Mouse (Mus musculus) forebrain, embryonic 14.5 days (tissue): ENCODE data around the gene Fgfr2. TPM values are rescaled to one million over a fixed set of nuclear protein-coding genes. Genes with fewer than 3 reads are reported as not detected.

Source experiments
- ATAC-seq: fragments of 200-750 bp; cut with Nextera tagmentation; 2 replicates; pipeline ENCODE4 v1.8.0; 2017; ENCODE audit warnings: mild to moderate bottlenecking, moderate library complexity
- DNase-seq: peaks from one replicate; pipeline ENCODE4 v3.0.0-alpha.2; 2015; ENCODE audit warnings: low spot score
- H3K27ac ChIP-seq: fragments of 300-500 bp; sonication (generic); 2 replicates; pipeline ENCODE4 v1.5.1; 2014; ENCODE audit warnings: low read depth, mild to moderate bottlenecking, control low read depth, low read length, moderate library complexity
- H3K27me3 ChIP-seq: fragments of 300-500 bp; sonication (generic); replicated peaks from 2 replicates; pipeline ENCODE4 v1.6.1; 2014; ENCODE audit warnings: low read length, control low read depth, mixed read lengths; ENCODE audit not compliant: control insufficient read depth, insufficient read depth
- H3K36me3 ChIP-seq: fragments of 300-500 bp; sonication (generic); 2 replicates; pipeline ENCODE4 v1.6.1; 2014; ENCODE audit warnings: low read length, control low read depth; ENCODE audit not compliant: control insufficient read depth, insufficient read depth
- H3K4me1 ChIP-seq: fragments of 300-500 bp; sonication (generic); 2 replicates; pipeline ENCODE4 v1.6.1; 2014; ENCODE audit warnings: antibody characterized with exemption, low read length, control low read depth; ENCODE audit not compliant: control insufficient read depth, insufficient read depth
- H3K4me2 ChIP-seq: fragments of 300-500 bp; sonication (generic); 2 replicates; pipeline ENCODE4 v1.6.1; 2014; ENCODE audit warnings: mild to moderate bottlenecking, control low read depth, low read length
- H3K4me3 ChIP-seq: fragments of 300-500 bp; sonication (generic); 2 replicates; pipeline ENCODE4 v1.5.1; 2014; ENCODE audit warnings: low read depth, low read length, control low read depth
- H3K9ac ChIP-seq: fragments of 300-500 bp; sonication (generic); 2 replicates; pipeline ENCODE4 v1.6.1; 2014; ENCODE audit warnings: mild to moderate bottlenecking, low read length, control low read depth, moderate library complexity
- H3K9me3 ChIP-seq: fragments of 300-500 bp; sonication (generic); replicated peaks from 2 replicates; pipeline ENCODE4 v1.6.1; 2016; ENCODE audit warnings: low read length, control low read depth, mixed read lengths; ENCODE audit not compliant: control insufficient read depth
- WGBS: fragments of 180-500 bp; shearing (Covaris S2); extraction: QIAGEN DNeasy Blood & Tissue Kit; methylation state at CpG from one replicate; pipeline ENCODE4 v1.1.7; 2014; 5-methylcytosine and 5-hydroxymethylcytosine counted together
- polyA plus RNA-seq: library from polyadenylated mRNA; unstranded; fragments of >200 nt; fragmentation: Nextera tagmentation; extraction: Ambion mirVana; gene quantifications from 2 replicates; pipeline ENCODE4 v1.2.1, GENCODE M21; 2014

The Fgfr2 gene
- polyA plus RNA-seq, 1 experiment from 2014 or later, result 35.9 TPM

DNA sequence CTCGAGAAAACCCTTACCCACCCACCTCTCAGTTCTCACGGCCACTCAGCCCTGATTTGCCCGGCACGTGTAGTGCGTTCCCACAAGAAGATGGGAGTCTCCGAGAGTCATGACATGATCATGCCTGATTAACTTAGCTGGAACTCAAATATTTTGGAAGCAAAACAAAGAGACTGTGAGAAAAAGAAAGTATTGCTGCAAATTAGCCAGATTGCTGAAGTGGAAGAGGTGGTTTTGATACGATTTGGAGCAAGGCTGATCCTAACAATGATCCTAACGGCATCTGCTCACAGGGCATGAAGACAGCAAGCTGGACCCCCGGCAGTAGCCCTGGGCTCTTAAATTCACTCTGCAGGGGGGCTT, 2833.7 kb downstream of the Fgfr2 start:
- Histone ChIP-seq H3K36me3 (no peaks in the 10 kb centered on the region), H3K27me3 (0 out of 2 replicates have a peak, but pooled peaks cover 6% of the 10 kb centered on the region), H3K4me1 (peaks cover 9% of the 10 kb centered on the region), H3K4me2 (peak overlapping the region; percentile 0; the same call in 1 of the 2 replicates), H3K4me3 (no peak overlapping the region), H3K27ac (no peak overlapping the region), H3K9ac (no peak overlapping the region), H3K9me3 (no peaks in the 10 kb centered on the region)
- ATAC-seq (no peak), DNase-seq (peak; percentile 28)
- 15% methylated on average over 9 of the region's 9 CpGs for WGBS

DNA sequence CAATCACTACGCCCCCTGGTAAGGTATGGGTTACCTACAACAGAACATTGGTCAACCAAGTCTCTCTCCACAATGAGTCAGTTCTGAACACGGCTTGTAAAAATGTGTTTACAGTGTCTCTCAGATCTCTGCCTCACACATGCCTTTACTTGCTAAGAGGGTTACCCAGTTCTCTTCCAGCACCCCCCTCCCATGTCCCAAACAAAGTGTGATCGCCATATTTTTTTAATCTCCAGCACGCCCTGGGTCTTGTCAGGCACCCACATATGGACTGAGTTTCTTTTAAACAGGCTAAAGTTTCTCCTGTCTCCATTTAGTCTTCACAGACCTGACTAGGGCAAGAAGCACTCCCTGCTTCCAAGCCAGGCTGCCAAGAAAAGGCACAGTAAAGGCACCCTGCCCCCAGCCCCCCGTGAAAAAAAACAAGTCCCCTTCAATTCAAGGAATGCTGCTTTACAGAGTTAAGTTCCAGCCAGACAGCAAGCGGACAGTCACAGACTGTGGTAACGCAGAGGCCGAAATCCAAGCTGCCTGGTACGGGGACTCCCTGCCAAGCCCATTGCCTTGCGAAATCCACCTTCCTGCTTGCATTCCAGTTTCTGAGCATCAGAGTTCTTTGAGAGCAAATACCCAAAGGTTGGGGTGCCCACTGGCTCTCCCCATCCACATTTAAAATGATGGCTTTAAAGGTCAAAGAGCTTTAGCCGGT, 2834.3 kb downstream of the Fgfr2 start:
- Histone ChIP-seq H3K4me3 (no peak overlapping the region), H3K27ac (no peak overlapping the region), H3K4me1 (peaks cover 9% of the 10 kb centered on the region), H3K9me3 (no peaks in the 10 kb centered on the region), H3K36me3 (no peaks in the 10 kb centered on the region), H3K9ac (no peak overlapping the region), H3K4me2 (peak overlapping the region; percentile 0; the same call in 1 of the 2 replicates), H3K27me3 (0 out of 2 replicates have a peak, but pooled peaks cover 6% of the 10 kb centered on the region)
- 44% methylated on average over 11 of the region's 11 CpGs for WGBS
- ATAC-seq, result no peak
- DNase-seq, result no peak

DNA sequence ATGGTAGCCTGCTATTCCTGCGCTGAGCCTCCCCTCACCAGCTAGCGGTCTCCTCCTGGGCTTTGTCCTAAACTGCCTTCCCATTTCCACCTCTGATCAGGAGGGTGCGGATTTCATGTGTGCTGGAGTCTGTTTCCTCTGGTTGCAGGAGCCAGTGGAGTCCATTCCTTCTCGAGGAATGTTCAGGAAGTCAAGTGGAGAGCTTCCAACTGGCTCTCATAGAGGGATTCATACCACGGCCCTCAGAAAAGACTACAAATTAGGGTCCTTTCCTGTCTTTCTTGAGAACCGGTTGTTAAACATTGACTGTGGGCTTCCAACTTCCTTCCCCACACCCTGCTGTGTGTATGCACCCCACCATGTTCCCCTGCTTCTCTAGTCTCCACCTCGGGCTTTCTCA, 2834.9 kb downstream of the Fgfr2 start:
- H3K4me2 ChIP-seq, result no peak overlapping the region
- no peak overlapping the region for H3K9ac ChIP-seq
- no peak overlapping the region for H3K4me3 ChIP-seq
- H3K36me3 ChIP-seq, result no peaks in the 10 kb centered on the region
- no peak for DNase-seq
- 0 out of 2 replicates have a peak, but pooled peaks cover 6% of the 10 kb centered on the region for H3K27me3 ChIP-seq
- ATAC-seq, result no peak
- no peak overlapping the region for H3K27ac ChIP-seq
- no peaks in the 10 kb centered on the region for H3K9me3 ChIP-seq
- peaks cover 9% of the 10 kb centered on the region for H3K4me1 ChIP-seq
- 73% methylated on average over 7 of the region's 7 CpGs for WGBS

DNA sequence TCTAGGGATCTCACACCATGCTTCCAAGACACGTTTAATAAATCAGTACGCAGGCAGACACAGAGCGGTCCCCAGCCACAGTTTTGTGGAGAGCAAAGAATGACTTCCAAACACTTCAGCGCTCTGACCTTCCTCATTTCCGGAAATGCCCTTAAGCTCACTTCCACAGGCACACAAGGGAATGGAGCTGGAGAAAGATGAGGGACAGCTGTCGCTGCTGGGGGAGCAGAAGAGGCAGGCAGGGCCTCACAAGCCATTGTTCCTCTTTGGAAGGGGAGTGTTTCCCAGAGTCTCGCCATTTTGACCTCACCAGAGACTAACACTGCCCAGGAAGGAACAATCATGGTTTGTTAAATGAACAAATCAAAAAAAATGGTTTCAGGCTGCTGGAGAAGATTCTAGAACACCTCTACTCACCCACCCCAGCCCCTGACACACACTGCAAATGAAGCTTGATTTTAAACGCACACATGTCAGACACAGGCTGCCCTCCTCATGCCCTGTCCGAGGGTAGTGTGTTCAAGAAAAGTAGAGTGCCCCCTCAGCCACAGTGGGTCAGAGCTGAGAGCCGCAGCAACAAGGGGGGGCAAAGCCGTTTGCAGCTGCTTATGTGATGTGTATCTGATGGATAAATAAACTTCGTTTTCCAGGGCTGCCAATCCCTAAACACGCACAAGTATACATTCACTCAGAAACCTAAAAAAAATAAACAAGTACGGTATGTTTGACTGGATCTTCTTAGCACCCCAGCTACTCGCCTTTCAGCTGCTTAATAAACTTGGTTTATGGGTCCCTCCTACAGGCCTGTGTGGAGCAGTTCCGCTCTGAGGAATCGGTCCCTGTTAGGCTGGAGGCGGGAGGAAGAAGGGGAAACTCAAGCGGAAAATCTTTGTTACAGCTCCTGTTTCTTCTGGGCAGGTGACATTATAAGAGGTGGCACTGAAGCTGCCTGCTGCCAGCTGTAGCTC, 2844.1 kb downstream of the Fgfr2 start:
- 67% methylated on average over 19 of the region's 19 CpGs for WGBS
- no peak for DNase-seq
- Histone ChIP-seq H3K4me1 (no peaks in the 10 kb centered on the region), H3K4me3 (no peak overlapping the region), H3K36me3 (no peaks in the 10 kb centered on the region), H3K27ac (no peak overlapping the region), H3K9ac (no peak overlapping the region), H3K9me3 (no peaks in the 10 kb centered on the region), H3K4me2 (no peak overlapping the region), H3K27me3 (0 out of 2 replicates have a peak, but pooled peaks cover under 1% of the 10 kb centered on the region)
- no peak for ATAC-seq

DNA sequence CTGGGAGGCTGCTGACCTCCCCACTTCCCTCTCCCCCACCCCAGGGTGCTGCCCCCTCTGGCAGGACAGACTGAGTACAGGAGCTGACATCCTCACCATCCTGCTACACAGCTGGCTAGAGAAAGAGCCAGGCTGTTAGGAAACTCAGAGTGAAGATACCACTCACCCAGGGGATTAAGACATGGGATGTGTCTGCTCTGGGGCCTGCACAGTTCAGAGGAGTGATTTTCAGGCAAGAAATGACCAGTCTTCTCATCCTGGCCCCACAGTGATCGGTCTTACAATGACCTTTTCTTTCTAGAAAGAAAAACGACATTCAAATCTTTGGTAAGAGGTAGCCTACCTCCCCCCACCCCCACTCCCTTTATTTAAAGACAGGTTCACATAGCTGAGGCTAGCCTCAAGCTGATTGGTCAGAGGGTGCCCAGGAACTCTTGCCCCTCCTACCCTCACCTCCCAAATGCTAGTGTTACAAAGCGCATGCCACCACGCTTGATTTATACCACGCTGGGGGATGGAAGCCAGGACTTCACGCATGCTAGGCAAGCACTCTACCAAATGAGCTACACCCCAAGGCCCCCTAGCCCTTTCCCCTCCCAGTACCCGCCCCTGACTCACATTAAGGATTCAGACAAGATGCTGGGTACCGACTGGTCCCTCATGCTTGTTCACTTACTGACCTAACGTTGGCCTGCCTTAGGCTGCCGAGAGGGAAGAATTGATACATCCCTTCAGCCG, 2845.0 kb downstream of the Fgfr2 start:
- no peak for DNase-seq
- H3K4me3 ChIP-seq, result no peak overlapping the region
- 0 out of 2 replicates have a peak, but pooled peaks cover 3% of the 10 kb centered on the region for H3K27me3 ChIP-seq
- H3K9me3 ChIP-seq, result no peaks in the 10 kb centered on the region
- no peak overlapping the region for H3K4me2 ChIP-seq
- ATAC-seq, result no peak
- H3K27ac ChIP-seq, result no peak overlapping the region
- no peaks in the 10 kb centered on the region for H3K36me3 ChIP-seq
- H3K9ac ChIP-seq, result no peak overlapping the region
- 63% methylated on average over 11 of the region's 11 CpGs for WGBS
- H3K4me1 ChIP-seq, result no peaks in the 10 kb centered on the region

DNA sequence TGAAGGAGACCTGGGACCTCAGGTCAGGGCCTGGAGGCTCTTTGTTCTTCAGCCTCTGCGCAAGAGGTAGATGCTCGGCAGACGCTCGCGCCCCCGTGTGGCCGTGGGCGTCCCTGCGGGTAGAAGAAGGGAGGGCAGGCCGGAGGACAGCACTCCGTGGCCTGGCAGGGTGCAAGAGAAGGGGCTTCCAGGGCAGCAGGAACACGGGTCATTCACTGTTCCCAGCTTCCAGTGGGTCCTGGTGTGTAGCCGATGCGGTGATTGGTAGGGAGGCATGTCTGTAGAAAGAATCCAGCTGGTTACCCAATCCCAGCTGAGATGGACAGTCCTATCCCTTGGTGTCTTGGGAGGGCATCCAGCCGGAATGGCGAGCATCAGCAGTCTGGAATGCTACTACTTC, 2849.9 kb downstream of the Fgfr2 start:
- no peaks in the 10 kb centered on the region for H3K9me3 ChIP-seq
- no peak overlapping the region for H3K4me3 ChIP-seq
- DNase-seq (peak; percentile 77), ATAC-seq (peak; percentile 46; the same call in 1 of the 2 replicates)
- no peaks in the 10 kb centered on the region for H3K36me3 ChIP-seq
- no peaks in the 10 kb centered on the region; the same call in 1 of the 2 replicates for H3K4me1 ChIP-seq
- H3K27ac ChIP-seq, result no peak overlapping the region
- H3K4me2 ChIP-seq, result no peak overlapping the region
- WGBS, result 15% methylated on average over 16 of the region's 16 CpGs
- H3K27me3 ChIP-seq, result peaks cover 8% of the 10 kb centered on the region; the same call in 1 of the 2 replicates
- H3K9ac ChIP-seq, result no peak overlapping the region

DNA sequence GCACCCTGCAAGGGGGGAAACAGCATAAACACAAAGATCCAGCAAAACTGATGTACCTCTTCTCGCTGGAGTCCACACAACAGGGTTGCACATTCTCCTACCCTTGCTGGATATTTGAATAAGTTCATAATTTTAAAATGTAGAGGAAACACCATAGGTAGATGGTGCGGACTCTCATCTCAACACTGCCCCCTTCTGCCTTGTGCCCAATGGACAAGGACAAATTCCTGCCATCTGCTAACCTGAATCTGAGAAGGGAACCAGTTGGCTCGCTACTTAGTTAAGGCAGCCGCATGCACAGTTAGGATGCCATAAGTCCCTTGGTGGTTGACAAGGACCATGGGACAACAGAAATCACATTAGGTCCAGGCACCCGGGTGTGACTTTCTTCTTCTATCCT, 2852.3 kb downstream of the Fgfr2 start:
- H3K27me3 ChIP-seq, result peaks cover 8% of the 10 kb centered on the region; the same call in 1 of the 2 replicates
- ATAC-seq (no peak), DNase-seq (no peak)
- no peak overlapping the region for H3K27ac ChIP-seq
- no peak overlapping the region for H3K4me3 ChIP-seq
- H3K9me3 ChIP-seq, result no peaks in the 10 kb centered on the region
- no peaks in the 10 kb centered on the region for H3K36me3 ChIP-seq
- peaks cover 7% of the 10 kb centered on the region; the same call in 1 of the 2 replicates for H3K4me1 ChIP-seq
- WGBS, result 86% methylated on average over 5 of the region's 5 CpGs
- no peak overlapping the region for H3K9ac ChIP-seq
- H3K4me2 ChIP-seq, result no peak overlapping the region

DNA sequence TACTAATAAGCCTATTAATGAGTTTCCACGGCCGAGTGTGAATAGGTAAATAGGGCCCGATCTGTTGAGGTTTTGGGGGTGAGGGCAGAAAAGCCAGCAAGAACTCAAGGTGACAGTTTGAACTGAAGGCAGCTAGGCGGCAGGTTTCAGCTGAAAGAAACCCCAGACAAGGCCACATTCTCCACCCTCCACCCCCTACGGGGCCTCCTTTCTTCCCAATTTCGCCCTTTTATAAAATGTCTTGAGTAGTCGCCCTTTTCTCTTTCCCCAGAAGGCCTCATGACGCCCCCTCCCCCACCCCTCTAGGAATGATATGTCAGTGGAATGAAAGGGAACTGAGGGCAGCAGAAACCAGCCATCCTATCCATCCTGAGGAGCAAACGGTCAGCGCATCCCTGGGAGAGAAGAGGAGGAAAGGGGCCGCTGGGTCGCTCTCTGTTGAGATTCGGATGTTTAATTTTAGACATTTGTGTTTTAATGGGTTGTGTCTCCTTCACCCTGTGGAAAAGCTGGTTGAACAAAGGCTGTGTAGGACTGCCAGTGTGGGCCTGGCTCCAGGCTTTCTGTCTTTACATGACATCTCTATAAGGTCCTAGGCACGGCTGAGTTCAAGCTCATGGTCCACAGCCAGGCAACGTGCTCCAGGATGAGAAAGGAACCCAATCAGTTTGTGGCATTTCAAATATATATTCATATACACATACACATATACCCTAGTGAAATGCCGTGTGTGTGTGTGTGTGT, 2853.9 kb downstream of the Fgfr2 start:
- peaks cover 8% of the 10 kb centered on the region; the same call in 1 of the 2 replicates for H3K27me3 ChIP-seq
- peak overlapping the region; percentile 44 for H3K27ac ChIP-seq
- H3K4me3 ChIP-seq, result no peak overlapping the region
- H3K9me3 ChIP-seq, result no peaks in the 10 kb centered on the region
- no peak overlapping the region for H3K9ac ChIP-seq
- no peak overlapping the region; the same call in 1 of the 2 replicates for H3K4me2 ChIP-seq
- no peaks in the 10 kb centered on the region for H3K36me3 ChIP-seq
- DNase-seq (peak; percentile 79), ATAC-seq (peak; percentile 30; the same call in 1 of the 2 replicates)
- H3K4me1 ChIP-seq, result peaks cover 7% of the 10 kb centered on the region; the same call in 1 of the 2 replicates
- 9% methylated on average over 16 of the region's 16 CpGs for WGBS
